Mouse (Mus musculus): ENCODE results near the gene Cep55. TPM values are rescaled to one million over a fixed set of nuclear protein-coding genes. Genes with fewer than 3 reads are reported as not detected.

Cep55 gene
- polyA plus RNA-seq, 1 experiment from 2014 or later, result 43.8 TPM

DNA sequence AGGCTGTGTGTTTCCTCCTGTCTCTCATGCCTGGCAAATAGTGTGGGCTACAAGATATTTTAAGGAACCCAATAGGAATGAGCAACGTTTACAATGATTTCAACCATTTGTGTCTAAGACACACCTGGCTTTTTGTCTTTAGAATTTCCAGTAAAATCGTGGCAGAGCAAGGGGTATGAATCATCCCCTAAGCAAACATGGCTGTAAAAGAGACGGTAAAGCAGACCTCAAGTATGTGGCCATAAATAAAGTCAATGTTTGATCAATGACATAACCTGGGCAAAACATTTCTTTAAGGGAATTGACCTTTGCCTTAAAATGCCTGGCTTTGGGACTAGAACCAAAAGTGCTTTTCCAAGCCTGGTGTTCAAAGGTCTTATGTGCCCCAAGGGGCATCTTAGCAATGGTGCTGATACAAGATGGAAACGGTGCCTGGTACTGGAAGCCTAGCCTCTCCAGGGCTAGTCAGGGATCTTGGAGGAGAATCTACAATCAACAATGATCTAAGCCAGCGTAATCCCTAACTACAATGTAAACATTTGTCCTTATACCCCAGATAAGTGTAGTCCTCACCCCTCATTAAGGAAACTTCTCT, 28.2 kb downstream of the Cep55 start:
- Histone ChIP-seq H3K9me3 (no peaks in the 10 kb centered on the region), H3K27me3 (ENCODE audit: poor library complexity, severe bottlenecking) (no peaks in the 10 kb centered on the region), H3K27ac (no peak overlapping the region), H3K4me3 (no peak overlapping the region), H3K36me3 (replicated peaks) (no peaks in the 10 kb centered on the region), H3K4me1 (no peaks in the 10 kb centered on the region)
- WGBS, result 82% methylated on average over 5 of the region's 5 CpGs
- DNase-seq (ENCODE audit: extremely low spot score, low spot score), result no peak

DNA sequence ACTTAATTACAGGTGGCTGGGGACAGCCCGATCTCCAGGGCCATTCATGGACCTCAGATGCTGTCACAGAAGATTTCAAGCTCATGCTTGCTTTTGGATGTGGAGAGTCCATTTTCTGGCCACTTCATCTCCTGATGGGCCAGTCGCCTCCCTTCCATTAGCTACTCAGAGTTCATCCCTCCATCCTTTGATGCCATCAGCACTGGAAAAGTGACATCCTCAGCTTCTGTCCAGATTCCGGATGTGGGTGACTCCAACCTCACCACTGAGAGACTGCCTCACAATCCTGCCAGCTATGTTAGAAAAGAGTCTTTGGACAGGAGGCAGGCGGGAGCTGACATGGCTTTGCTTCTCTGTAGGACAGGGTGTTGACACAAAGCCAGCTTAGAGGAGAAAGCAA, 31.0 kb downstream of the Cep55 start:
- H3K4me3 ChIP-seq, result no peak overlapping the region
- no peaks in the 10 kb centered on the region for H3K9me3 ChIP-seq
- no peaks in the 10 kb centered on the region for H3K36me3 ChIP-seq (replicated peaks)
- H3K4me1 ChIP-seq, result no peaks in the 10 kb centered on the region
- no peak for DNase-seq (ENCODE audit: extremely low spot score, low spot score)
- H3K27ac ChIP-seq, result no peak overlapping the region
- H3K27me3 ChIP-seq (ENCODE audit: poor library complexity, severe bottlenecking), result no peaks in the 10 kb centered on the region
- WGBS, result 85% methylated on average over 4 of the region's 4 CpGs

- no peak for DNase-seq (ENCODE audit: extremely low spot score, low spot score)
- no peaks in the 10 kb centered on the region for H3K36me3 ChIP-seq (replicated peaks)
- no peak overlapping the region for H3K4me3 ChIP-seq
- 66% methylated on average over 11 of the region's 11 CpGs for WGBS
- H3K27ac ChIP-seq, result no peak overlapping the region
- H3K27me3 ChIP-seq (ENCODE audit: poor library complexity, severe bottlenecking), result no peaks in the 10 kb centered on the region
- H3K9me3 ChIP-seq, result no peaks in the 10 kb centered on the region
- H3K4me1 ChIP-seq, result peaks cover 8% of the 10 kb centered on the region
These were observed 32.2 kb downstream of the Cep55 start for GRCm38 (mm10) chr19:38086948-38087551.

DNA sequence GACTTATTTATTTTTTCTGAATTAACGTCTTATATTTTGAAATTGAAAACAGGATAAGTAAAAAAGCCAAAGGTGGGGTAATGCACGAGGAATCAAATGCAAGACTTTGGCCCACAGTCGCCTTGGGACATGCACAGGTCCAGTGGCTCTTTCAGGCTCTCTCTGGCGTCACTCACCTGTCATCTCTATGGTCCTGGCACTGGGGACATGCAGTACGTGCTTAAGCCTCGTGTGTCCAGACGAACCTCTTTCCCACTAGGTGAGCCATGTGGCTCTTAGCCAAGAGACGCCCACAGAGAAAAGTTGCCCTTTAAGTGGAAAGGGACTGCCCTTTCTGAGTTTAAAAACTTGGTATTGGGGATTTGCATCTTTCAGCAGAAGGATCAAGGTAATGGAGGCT, 34.5 kb downstream of the Cep55 start:
- peaks cover 12% of the 10 kb centered on the region for H3K27me3 ChIP-seq (ENCODE audit: poor library complexity, severe bottlenecking)
- no peaks in the 10 kb centered on the region for H3K36me3 ChIP-seq (replicated peaks)
- H3K4me1 ChIP-seq, result peaks cover 8% of the 10 kb centered on the region
- H3K9me3 ChIP-seq, result no peaks in the 10 kb centered on the region
- H3K4me3 ChIP-seq, result no peak overlapping the region
- WGBS, result 86% methylated on average over 8 of the region's 8 CpGs
- DNase-seq (ENCODE audit: extremely low spot score, low spot score), result no peak
- H3K27ac ChIP-seq, result no peak overlapping the region

- DNase-seq (ENCODE audit: extremely low spot score, low spot score), result no peak
- Histone ChIP-seq H3K9me3 (no peaks in the 10 kb centered on the region), H3K4me3 (no peak overlapping the region), H3K36me3 (replicated peaks) (no peaks in the 10 kb centered on the region), H3K27me3 (ENCODE audit: poor library complexity, severe bottlenecking) (peaks cover 34% of the 10 kb centered on the region), H3K27ac (no peak overlapping the region), H3K4me1 (peaks cover 17% of the 10 kb centered on the region)
- 69% methylated on average over 4 of the region's 4 CpGs for WGBS
These were observed 36.7 kb downstream of the Cep55 start for GRCm38 (mm10) chr19:38091512-38091985.

GRCm38 (mm10) chr19:38096231-38096630, 41.4 kb downstream of the Cep55 start:
- Histone ChIP-seq H3K27ac (no peak overlapping the region), H3K9me3 (no peaks in the 10 kb centered on the region), H3K4me1 (peaks cover 30% of the 10 kb centered on the region), H3K27me3 (ENCODE audit: poor library complexity, severe bottlenecking) (peaks cover 78% of the 10 kb centered on the region), H3K36me3 (replicated peaks) (no peaks in the 10 kb centered on the region), H3K4me3 (no peak overlapping the region)
- WGBS, result 14% methylated on average over 4 of the region's 4 CpGs
- no peak for DNase-seq (ENCODE audit: extremely low spot score, low spot score)

- H3K27ac ChIP-seq, result no peak within 1 kb of the TSS
- DNase-seq (ENCODE audit: extremely low spot score, low spot score), result peak; percentile 26
- H3K9me3 ChIP-seq, result no peaks in the 10 kb centered on the region
- H3K4me1 ChIP-seq, result peaks cover 22% of the 10 kb centered on the region
- H3K36me3 ChIP-seq (replicated peaks), result no peaks in the 10 kb centered on the region
- WGBS, result under 1% methylated on average over 77 of the region's 77 CpGs
- peaks cover 79% of the 10 kb centered on the region for H3K27me3 ChIP-seq (ENCODE audit: poor library complexity, severe bottlenecking)
- H3K4me3 ChIP-seq, result peak within 1 kb of the TSS; percentile 47
These were observed 42.3 kb downstream of the Cep55 start, which contains the start of gene Ffar4 for GRCm38 (mm10) chr19:38096858-38097758. Ffar4 (plus strand) TSS chr19:38097071.

DNA sequence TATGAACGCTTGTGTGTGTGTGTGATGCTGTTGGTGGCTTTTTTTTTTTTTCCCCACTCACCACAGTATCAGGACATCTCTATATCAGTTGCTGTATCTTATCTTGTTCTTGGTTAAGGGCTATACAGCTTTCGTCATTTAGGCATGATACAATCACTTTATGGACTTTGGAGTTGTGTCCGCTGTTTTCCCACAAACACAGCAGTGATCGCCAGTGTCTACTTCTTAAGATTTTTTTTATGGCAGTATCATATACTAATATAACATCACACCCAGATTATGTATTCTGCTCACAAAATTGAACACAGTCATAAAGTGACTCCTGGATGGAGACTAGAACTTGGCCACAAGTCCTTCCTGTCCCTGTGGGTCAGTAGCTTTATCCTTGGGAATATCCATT, 53.1 kb downstream of the Cep55 start:
- 93% methylated on average over 4 of the region's 4 CpGs for WGBS
- Histone ChIP-seq H3K9me3 (no peaks in the 10 kb centered on the region), H3K4me1 (no peaks in the 10 kb centered on the region), H3K27ac (no peak overlapping the region), H3K36me3 (replicated peaks) (no peaks in the 10 kb centered on the region), H3K4me3 (no peak overlapping the region), H3K27me3 (ENCODE audit: poor library complexity, severe bottlenecking) (peaks cover 11% of the 10 kb centered on the region)
- no peak for DNase-seq (ENCODE audit: extremely low spot score, low spot score)

DNA sequence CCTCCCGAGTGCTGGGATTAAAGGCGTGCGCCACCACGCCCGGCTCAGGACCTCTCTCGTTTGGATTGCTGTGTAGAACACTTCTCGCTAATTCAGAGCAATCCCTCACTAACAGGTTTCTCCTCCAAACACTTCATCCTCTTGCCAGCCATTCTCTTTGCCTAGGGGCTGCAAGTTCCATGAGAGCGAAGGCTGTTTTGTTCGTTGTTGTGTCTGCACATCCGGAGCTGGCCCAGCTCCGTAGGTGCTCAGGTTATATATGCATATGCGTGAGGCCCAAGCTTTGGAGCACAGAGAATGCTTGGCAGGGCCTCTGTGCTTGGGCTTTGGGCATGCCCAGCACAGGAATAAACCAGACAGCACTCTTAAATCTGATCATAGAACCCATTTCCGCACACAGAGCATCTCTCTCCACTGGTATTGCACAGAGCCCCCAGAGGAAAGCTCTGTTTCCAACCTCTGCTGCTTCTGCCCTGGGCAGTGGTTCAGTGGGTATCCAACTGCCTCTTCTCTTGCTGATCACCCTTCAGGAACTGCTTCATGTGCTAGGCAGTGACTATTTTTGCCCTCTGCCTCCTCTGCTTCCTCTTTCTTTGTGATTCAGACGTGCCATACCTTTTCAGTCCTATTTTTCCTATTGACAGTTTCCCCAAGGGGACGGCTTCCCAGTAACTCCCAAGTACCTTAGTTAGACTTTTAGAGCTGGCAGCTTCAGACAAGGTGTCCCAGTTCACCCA, 54.9 kb downstream of the Cep55 start:
- no peaks in the 10 kb centered on the region for H3K4me1 ChIP-seq
- no peak overlapping the region for H3K27ac ChIP-seq
- peaks cover 11% of the 10 kb centered on the region for H3K27me3 ChIP-seq (ENCODE audit: poor library complexity, severe bottlenecking)
- H3K36me3 ChIP-seq (replicated peaks), result no peaks in the 10 kb centered on the region
- DNase-seq (ENCODE audit: extremely low spot score, low spot score), result no peak
- 93% methylated on average over 15 of the region's 15 CpGs for WGBS
- no peak overlapping the region for H3K4me3 ChIP-seq
- no peaks in the 10 kb centered on the region for H3K9me3 ChIP-seq

GRCm38 (mm10) chr19:38111056-38111455, 56.2 kb downstream of the Cep55 start:
- H3K27me3 ChIP-seq (ENCODE audit: poor library complexity, severe bottlenecking), result peaks cover 6% of the 10 kb centered on the region; the same call in 1 of the 2 replicates
- no peaks in the 10 kb centered on the region for H3K9me3 ChIP-seq
- no peaks in the 10 kb centered on the region for H3K36me3 ChIP-seq (replicated peaks)
- no peaks in the 10 kb centered on the region for H3K4me1 ChIP-seq
- WGBS, result 82% methylated on average over 8 of the region's 8 CpGs
- DNase-seq (ENCODE audit: extremely low spot score, low spot score), result no peak
- no peak overlapping the region for H3K4me3 ChIP-seq
- no peak overlapping the region for H3K27ac ChIP-seq

DNA sequence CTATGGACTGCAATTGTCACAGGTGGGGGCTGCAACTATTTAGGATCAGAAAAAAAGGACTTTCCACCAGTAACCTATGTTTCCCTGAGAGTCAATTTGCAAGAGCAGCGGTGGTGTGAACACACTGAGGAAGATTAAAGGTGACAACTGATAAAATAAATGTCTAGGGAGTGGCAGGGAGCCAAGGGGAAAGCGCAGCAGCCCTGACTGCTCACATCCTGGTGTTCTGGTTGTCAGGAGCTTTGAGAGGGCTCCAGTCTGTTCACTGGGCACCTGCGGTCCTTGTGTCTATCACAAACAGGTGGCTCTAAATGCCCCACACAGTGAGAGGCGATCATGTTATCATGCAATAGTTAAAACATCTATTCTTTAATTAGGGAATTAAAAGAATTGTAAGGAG, 57.8 kb downstream of the Cep55 start:
- peaks cover 6% of the 10 kb centered on the region; the same call in 1 of the 2 replicates for H3K27me3 ChIP-seq (ENCODE audit: poor library complexity, severe bottlenecking)
- H3K9me3 ChIP-seq, result no peaks in the 10 kb centered on the region
- DNase-seq (ENCODE audit: extremely low spot score, low spot score), result no peak
- WGBS, result 54% methylated on average over 4 of the region's 4 CpGs
- no peaks in the 10 kb centered on the region for H3K36me3 ChIP-seq (replicated peaks)
- H3K4me1 ChIP-seq, result no peaks in the 10 kb centered on the region
- H3K4me3 ChIP-seq, result no peak overlapping the region
- no peak overlapping the region for H3K27ac ChIP-seq

DNA sequence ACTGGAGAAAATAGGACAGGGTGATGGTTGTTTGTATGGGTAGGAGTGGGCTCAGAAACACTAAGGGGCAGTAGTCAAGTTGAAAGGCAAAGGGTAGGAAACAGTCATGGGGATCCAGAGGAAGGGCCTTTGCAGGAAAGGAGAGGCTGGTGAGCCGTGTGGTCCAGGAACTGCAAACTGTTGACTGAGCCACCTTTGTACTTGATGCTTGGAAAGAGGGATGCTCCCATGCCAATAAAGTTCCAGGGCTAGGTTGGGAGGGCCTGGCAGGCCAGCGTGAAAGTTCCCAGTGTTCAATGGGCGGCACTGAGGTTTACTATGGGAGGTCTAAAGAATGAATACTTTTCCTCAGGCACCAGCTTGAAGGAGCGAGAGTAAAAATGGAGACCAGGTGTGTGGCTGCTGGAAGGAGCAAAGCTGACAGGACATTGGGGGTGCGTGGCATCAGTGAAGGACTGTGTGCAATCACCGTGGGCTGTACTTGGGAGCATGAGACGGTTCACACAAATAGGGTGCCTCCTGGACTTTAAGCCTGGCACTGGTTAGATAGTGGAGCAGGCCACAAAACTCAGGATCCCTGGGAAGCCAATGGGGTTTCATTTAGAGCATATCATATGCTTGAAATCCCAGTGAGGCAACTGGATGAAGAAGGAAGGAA, 60.2 kb downstream of the Cep55 start:
- Histone ChIP-seq H3K27me3 (ENCODE audit: poor library complexity, severe bottlenecking) (peaks cover 6% of the 10 kb centered on the region; the same call in 1 of the 2 replicates), H3K4me3 (no peak overlapping the region), H3K27ac (no peak overlapping the region), H3K36me3 (replicated peaks) (no peaks in the 10 kb centered on the region), H3K4me1 (no peaks in the 10 kb centered on the region), H3K9me3 (no peaks in the 10 kb centered on the region)
- WGBS, result 90% methylated on average over 7 of the region's 7 CpGs
- DNase-seq (ENCODE audit: extremely low spot score, low spot score), result no peak
